Mouse (Mus musculus) embryonic facial prominence, embryonic 14.5 days (tissue): Measurements from ENCODE around the gene Leng8. TPM values are rescaled to one million over a fixed set of nuclear protein-coding genes. Genes with fewer than 3 reads are reported as not detected.
A peak's percentile ranks its signal among the peaks of the same experiment; 100 is the strongest.

Experiments
- ATAC-seq: fragments of 200-750 bp; cut with Nextera tagmentation; 2 replicates; pipeline ENCODE4 v1.8.0; 2017; ENCODE audit warnings: low read depth, moderate number of reproducible peaks, moderate TSS enrichment
- DNase-seq: peaks from one replicate; pipeline ENCODE4 v3.0.0-alpha.2; 2015; ENCODE audit warnings: low spot score
- H3K27ac ChIP-seq: fragments of 300-500 bp; sonication (generic); replicated peaks from 2 replicates; pipeline ENCODE4 v1.5.1; 2014; ENCODE audit warnings: low read depth, mild to moderate bottlenecking, low read length, moderate library complexity
- H3K27me3 ChIP-seq: fragments of 300-500 bp; sonication (generic); replicated peaks from 2 replicates; pipeline ENCODE4 v1.6.1; 2014; ENCODE audit warnings: low read length; ENCODE audit not compliant: control insufficient read depth, insufficient read depth
- H3K36me3 ChIP-seq: fragments of 300-500 bp; sonication (generic); 2 replicates; pipeline ENCODE4 v1.6.1; 2014; ENCODE audit warnings: low read length, mixed read lengths; ENCODE audit not compliant: control insufficient read depth, insufficient read depth
- H3K4me1 ChIP-seq: fragments of 300-500 bp; sonication (generic); 2 replicates; pipeline ENCODE4 v1.6.1; 2014; ENCODE audit warnings: antibody characterized with exemption, low read length; ENCODE audit not compliant: control insufficient read depth, insufficient read depth
- H3K4me2 ChIP-seq: fragments of 300-500 bp; sonication (generic); 2 replicates; pipeline ENCODE4 v1.6.1; 2014; ENCODE audit warnings: low read depth, mild to moderate bottlenecking, low read length, moderate library complexity, mixed read lengths
- H3K4me3 ChIP-seq: fragments of 300-500 bp; sonication (generic); 2 replicates; pipeline ENCODE4 v1.5.1; 2014; ENCODE audit warnings: low read depth, mild to moderate bottlenecking, low read length
- H3K9ac ChIP-seq: fragments of 300-500 bp; sonication (generic); 2 replicates; pipeline ENCODE4 v1.6.1; 2014; ENCODE audit warnings: low read depth, mild to moderate bottlenecking, low read length, moderate library complexity, mixed read lengths
- H3K9me3 ChIP-seq: fragments of 300-500 bp; sonication (generic); 2 replicates; pipeline ENCODE4 v1.6.1; 2016; ENCODE audit warnings: low read length; ENCODE audit not compliant: control insufficient read depth
- WGBS: fragments of 180-500 bp; shearing (Covaris S2); extraction: QIAGEN DNeasy Blood & Tissue Kit; methylation state at CpG from one replicate; pipeline ENCODE4 v1.1.7; 2014; 5-methylcytosine and 5-hydroxymethylcytosine counted together
- polyA plus RNA-seq: library from polyadenylated mRNA; unstranded; fragments of >200 nt; fragmentation: Nextera tagmentation; extraction: Ambion mirVana; gene quantifications from 2 replicates; pipeline ENCODE4 v1.2.1, GENCODE M21; 2014

Gene Leng8
- polyA plus RNA-seq, 1 experiment from 2014 or later = 38.7 TPM

DNA sequence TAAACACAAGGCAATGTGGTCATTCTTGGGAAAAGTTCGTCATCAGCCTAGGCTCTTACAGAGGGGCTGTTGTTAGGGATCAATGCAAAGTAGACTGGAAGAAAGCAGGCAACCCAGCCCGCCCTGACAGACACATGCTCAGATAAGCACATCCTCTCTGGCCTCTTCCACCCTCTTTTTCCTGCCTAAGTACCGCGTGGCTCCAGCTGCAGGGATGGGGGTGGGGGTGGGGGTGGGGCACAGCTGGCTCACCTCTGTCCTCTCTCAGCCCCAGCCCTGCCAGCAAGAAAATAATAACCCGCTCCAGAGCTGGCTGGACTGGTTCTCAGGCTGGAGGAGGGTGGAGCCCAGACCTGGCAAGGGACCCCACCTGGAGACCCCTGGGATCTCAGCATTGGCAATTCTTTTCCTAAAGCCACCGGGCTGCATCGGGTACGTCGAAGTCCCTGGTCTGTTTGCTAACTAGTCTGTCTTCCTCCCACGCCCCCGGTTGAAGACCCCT lies 26.8 kb downstream of the Leng8 start:
- DNase-seq (peak; percentile 53), ATAC-seq (peak; percentile 73)
- H3K36me3 ChIP-seq = no peaks in the 10 kb centered on the region
- H3K9ac ChIP-seq = peak overlapping the region; percentile 68
- H3K4me2 ChIP-seq = peak overlapping the region; percentile 70
- peaks cover 15% of the 10 kb centered on the region for H3K4me1 ChIP-seq
- peak overlapping the region; percentile 54 for H3K4me3 ChIP-seq
- no peaks in the 10 kb centered on the region for H3K27me3 ChIP-seq
- peak overlapping the region; percentile 84 for H3K27ac ChIP-seq
- WGBS = 0% methylated on average over 10 of the region's 11 CpGs
- H3K9me3 ChIP-seq = no peaks in the 10 kb centered on the region

GRCm38 (mm10) chr7:4164090-4164910 lies 27.5 kb downstream of the Leng8 start, which contains the start of gene Cdc42ep5:
TSS of gene Cdc42ep5 (minus strand) at chr7:4164860.
- DNase-seq (peak; percentile 93), ATAC-seq (peak; percentile 95)
- peak within 1 kb of the TSS; percentile 70 for H3K4me2 ChIP-seq
- H3K9me3 ChIP-seq = no peaks in the 10 kb centered on the region
- 1% methylated on average over 18 of the region's 20 CpGs for WGBS
- H3K4me3 ChIP-seq = peak within 1 kb of the TSS; percentile 54
- H3K4me1 ChIP-seq = peaks cover 15% of the 10 kb centered on the region
- H3K27me3 ChIP-seq = no peaks in the 10 kb centered on the region
- peak within 1 kb of the TSS; percentile 84 for H3K27ac ChIP-seq
- H3K36me3 ChIP-seq = no peaks in the 10 kb centered on the region
- H3K9ac ChIP-seq = peak within 1 kb of the TSS; percentile 68

DNA sequence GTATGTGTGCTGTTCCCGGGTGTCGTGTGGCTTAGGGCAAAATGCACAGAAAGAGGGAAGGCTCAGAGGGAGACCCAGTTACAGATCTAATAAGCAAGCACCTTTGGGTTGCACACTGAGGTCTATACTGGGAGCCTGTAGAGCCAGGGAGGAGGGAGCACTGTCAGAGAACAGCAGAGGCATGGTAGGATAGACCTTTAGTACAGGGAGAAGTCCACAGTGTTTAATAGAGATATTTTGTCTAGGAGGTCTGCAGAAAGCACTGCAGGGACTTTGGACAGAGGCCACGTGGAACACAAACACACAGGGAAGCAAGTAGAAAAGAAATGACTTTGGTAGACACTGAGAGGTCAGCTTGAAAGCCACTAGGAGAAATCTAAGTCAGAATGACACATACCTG lies 28.4 kb downstream of the Leng8 start:
- Histone ChIP-seq H3K9me3 (no peaks in the 10 kb centered on the region), H3K4me3 (peak overlapping the region; percentile 54), H3K27ac (peak overlapping the region; percentile 84), H3K4me2 (peak overlapping the region; percentile 70), H3K27me3 (no peaks in the 10 kb centered on the region), H3K36me3 (no peaks in the 10 kb centered on the region), H3K9ac (peak overlapping the region; percentile 57), H3K4me1 (peaks cover 15% of the 10 kb centered on the region)
- WGBS = 6% methylated on average over 3 of the region's 3 CpGs
- no peak for DNase-seq
- ATAC-seq = no peak

GRCm38 (mm10) chr7:4167098-4167497 lies 30.3 kb downstream of the Leng8 start:
- peaks cover 15% of the 10 kb centered on the region for H3K4me1 ChIP-seq
- H3K27me3 ChIP-seq = no peaks in the 10 kb centered on the region
- no peak overlapping the region for H3K9ac ChIP-seq
- no peaks in the 10 kb centered on the region for H3K36me3 ChIP-seq
- H3K4me3 ChIP-seq = no peak overlapping the region
- H3K9me3 ChIP-seq = no peaks in the 10 kb centered on the region
- ATAC-seq (no peak), DNase-seq (no peak)
- no peak overlapping the region for H3K27ac ChIP-seq
- H3K4me2 ChIP-seq = no peak overlapping the region

DNA sequence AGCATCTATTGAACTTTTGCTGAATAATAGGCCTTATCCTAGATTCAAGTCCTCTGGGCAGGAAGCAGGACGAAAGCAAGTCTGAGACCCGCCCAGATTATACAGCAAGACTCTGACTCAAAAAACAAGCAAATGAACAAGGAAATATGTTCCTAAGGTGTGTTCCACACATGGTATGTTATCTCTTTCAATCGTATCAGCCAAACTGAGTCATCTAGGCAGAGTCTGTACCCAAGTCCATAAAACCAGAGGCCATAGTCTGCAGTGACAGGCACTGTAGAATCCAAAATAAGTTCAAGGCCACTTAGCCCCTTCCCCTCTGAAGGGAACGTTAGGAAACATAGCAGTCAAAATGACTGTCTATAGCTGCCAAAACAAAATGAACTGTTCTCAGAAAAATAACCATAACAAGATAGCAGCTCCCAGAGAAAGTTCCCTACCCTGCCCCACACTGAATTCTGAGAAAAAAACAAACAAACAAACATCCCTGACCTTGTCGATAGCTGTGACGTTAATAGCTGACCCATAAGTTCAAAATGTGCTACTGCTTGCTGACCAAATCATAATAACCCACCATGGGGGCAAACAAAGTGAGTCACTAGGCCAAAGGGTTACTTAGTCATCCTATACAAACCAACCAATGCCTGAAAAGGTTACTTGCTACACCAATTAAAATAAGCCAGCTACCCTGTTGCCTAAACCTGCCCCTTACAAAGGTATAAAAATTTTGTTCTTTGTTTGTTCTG lies 33.5 kb downstream of the Leng8 start:
- 75% methylated on average over 6 of the region's 6 CpGs for WGBS
- ATAC-seq (no peak), DNase-seq (no peak)
- Histone ChIP-seq H3K27me3 (no peaks in the 10 kb centered on the region), H3K9me3 (no peaks in the 10 kb centered on the region), H3K4me1 (peaks cover 2% of the 10 kb centered on the region; the same call in 1 of the 2 replicates), H3K4me2 (no peak overlapping the region), H3K4me3 (no peak overlapping the region), H3K9ac (no peak overlapping the region), H3K27ac (no peak overlapping the region), H3K36me3 (no peaks in the 10 kb centered on the region)

DNA sequence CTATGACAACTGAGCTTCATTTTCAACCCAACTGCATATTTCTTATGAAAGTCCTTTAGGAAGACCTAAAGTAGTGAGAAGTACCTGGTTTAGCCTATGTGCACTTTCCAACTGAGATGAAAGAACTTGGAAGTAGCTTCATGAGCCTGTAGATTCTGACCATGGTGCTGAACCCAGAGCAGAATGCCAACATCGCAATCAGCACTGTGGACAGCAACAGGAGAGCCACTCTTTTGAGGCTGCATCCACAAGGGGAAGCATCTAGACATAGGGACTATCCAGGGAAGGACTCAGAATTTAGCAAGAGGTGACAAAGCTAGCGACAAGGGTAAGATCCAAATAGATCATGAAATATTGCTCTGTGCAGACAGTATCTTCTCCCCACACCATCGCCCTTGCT lies 41.6 kb downstream of the Leng8 start:
- no peaks in the 10 kb centered on the region for H3K36me3 ChIP-seq
- H3K4me2 ChIP-seq = no peak overlapping the region
- H3K27me3 ChIP-seq = no peaks in the 10 kb centered on the region
- ATAC-seq (no peak), DNase-seq (peak; percentile 75)
- 42% methylated on average over 3 of the region's 3 CpGs for WGBS
- no peak overlapping the region for H3K4me3 ChIP-seq
- H3K27ac ChIP-seq = no peak overlapping the region
- no peak overlapping the region for H3K9ac ChIP-seq
- H3K9me3 ChIP-seq = no peaks in the 10 kb centered on the region
- no peaks in the 10 kb centered on the region for H3K4me1 ChIP-seq

Other genes starting within 250 kb of the Leng8 start
- gene Gm14548, start 238.9 kb upstream of the Leng8 start, polyA plus RNA-seq = 0.13 and 0.14 TPM in 2 replicates
- 0.11 and 0.13 TPM in 2 replicates for gene Lilra6, start 221.5 kb upstream of the Leng8 start, polyA plus RNA-seq
- 0.63 and 0.79 TPM in 2 replicates for gene Lair1, start 73.8 kb upstream of the Leng8 start, polyA plus RNA-seq
- gene Ttyh1, start 17.6 kb upstream of the Leng8 start, polyA plus RNA-seq = 8.1 and 8.7 TPM in 2 replicates
- 3.5 and 4.3 TPM in 2 replicates for gene Leng9, start 13.3 kb downstream of the Leng8 start, polyA plus RNA-seq
- 58.9 and 61.1 TPM in 2 replicates for gene Cdc42ep5, start 27.8 kb downstream of the Leng8 start, polyA plus RNA-seq
- not detected in 2 replicates for gene Lilra5, start 100.7 kb downstream of the Leng8 start, polyA plus RNA-seq
- gene Ncr1, start 200.7 kb downstream of the Leng8 start, polyA plus RNA-seq = not detected in 2 replicates